Mouse (Mus musculus) cerebellum, adult (tissue): ENCODE measurements around the gene Clec3a.

Experiments
- ATAC-seq: cut with Nextera tagmentation; 2 replicates; pipeline ENCODE4 v1.9.2; 2017; ENCODE audit warnings: mild to moderate bottlenecking, moderate library complexity, mixed read lengths; ENCODE audit not compliant: insufficient number of reproducible peaks, low FRiP score, low TSS enrichment

Gene Clec3a

GRCm38 (mm10) chr8:114417786-114418185 is at the start of gene Clec3a:
Gene Clec3a, plus strand, starts transcription at chr8:114418086.
- no peak for ATAC-seq

GRCm38 (mm10) chr8:114369038-114369976 is 48.6 kb upstream of the Clec3a start:
- peak; percentile 49; the same call in 1 of the 2 replicates for ATAC-seq

GRCm38 (mm10) chr8:114374390-114374789 is 43.5 kb upstream of the Clec3a start:
- ATAC-seq, result no peak

- ATAC-seq, result no peak
These were observed 33.7 kb upstream of the Clec3a start for GRCm38 (mm10) chr8:114384189-114384588.

GRCm38 (mm10) chr8:114387494-114387893 is 30.4 kb upstream of the Clec3a start:
- ATAC-seq, result no peak

- ATAC-seq, result no peak
These were observed 27.2 kb upstream of the Clec3a start for GRCm38 (mm10) chr8:114390465-114391254.

GRCm38 (mm10) chr8:114398326-114398725 is 19.6 kb upstream of the Clec3a start:
- ATAC-seq, result no peak

GRCm38 (mm10) chr8:114399273-114399672 is 18.6 kb upstream of the Clec3a start:
- ATAC-seq, result no peak

GRCm38 (mm10) chr8:114401679-114402078 is 16.2 kb upstream of the Clec3a start:
- no peak for ATAC-seq

GRCm38 (mm10) chr8:114411421-114411820 is 6.5 kb upstream of the Clec3a start:
- no peak for ATAC-seq

GRCm38 (mm10) chr8:114418486-114418885 is 600 bp downstream of the Clec3a start:
- no peak for ATAC-seq

- ATAC-seq, result no peak
These were observed 1.0 kb downstream of the Clec3a start for GRCm38 (mm10) chr8:114418904-114419303.

GRCm38 (mm10) chr8:114421544-114421943 is 3.7 kb downstream of the Clec3a start:
- no peak for ATAC-seq

GRCm38 (mm10) chr8:114438236-114438635 is 20.4 kb downstream of the Clec3a start:
- no peak for ATAC-seq

- peak; percentile 97 for ATAC-seq
These were observed 21.7 kb downstream of the Clec3a start, which contains the start of gene Wwox for GRCm38 (mm10) chr8:114439334-114440204. Gene Wwox, plus strand, starts transcription at chr8:114439655.

- 0 out of 2 replicates have a peak, but pooled peaks have one; percentile 5 for ATAC-seq
These were observed 22.3 kb downstream of the Clec3a start for GRCm38 (mm10) chr8:114440205-114440589.

- ATAC-seq, result no peak
These were observed 23.7 kb downstream of the Clec3a start for GRCm38 (mm10) chr8:114441616-114442015.

- no peak for ATAC-seq
These were observed 29.0 kb downstream of the Clec3a start for GRCm38 (mm10) chr8:114446884-114447283.

- no peak for ATAC-seq
These were observed 34.4 kb downstream of the Clec3a start for GRCm38 (mm10) chr8:114452278-114452677.

- peak; percentile 78 for ATAC-seq
These were observed 34.9 kb downstream of the Clec3a start for GRCm38 (mm10) chr8:114452781-114453221.
